Mouse (Mus musculus): Measurements from ENCODE around the gene Prune2.

- TF ChIP-seq CTCF (IDR thresholded peaks at IDR 0.05; ENCODE audit: borderline replicate concordance, insufficient read depth, low read depth, low read length), result no peak
- TF ChIP-seq POLR2A (IDR thresholded peaks at IDR 0.05; ENCODE audit: borderline replicate concordance, insufficient read depth, low read length), result no peak
Observed at GRCm38 (mm10) chr19:17242962-17243361, 287.0 kb downstream of the Prune2 start.
